Mouse (Mus musculus): ENCODE results near the gene Fank1. TPM values are rescaled to one million over a fixed set of nuclear protein-coding genes. Genes with fewer than 3 reads are reported as not detected.

Fank1 gene
- polyA plus RNA-seq, 1 experiment = 0.47 TPM

GRCm38 (mm10) chr7:133829579-133829978, 52.9 kb downstream of the Fank1 start:
- Histone ChIP-seq H3K27me3 (ENCODE audit: control insufficient read depth, insufficient read depth, insufficient read length) (no peaks in the 10 kb centered on the region), H3K4me3 (ENCODE audit: insufficient read depth, poor library complexity, severe bottlenecking) (no peak overlapping the region), H3K36me3 (ENCODE audit: control insufficient read depth, insufficient read depth) (no peaks in the 10 kb centered on the region), H3K79me3 (ENCODE audit: low read depth) (no peaks in the 10 kb centered on the region), H3ac (ENCODE audit: control insufficient read depth, insufficient read length, low read depth) (no peak overlapping the region), H3K79me2 (ENCODE audit: control insufficient read depth, insufficient read depth) (no peaks in the 10 kb centered on the region)
- TF ChIP-seq MYOD1 (IDR thresholded peaks at IDR 0.05; ENCODE audit: control insufficient read depth, insufficient read length, low read depth) (no peak), USF1 (IDR thresholded peaks at IDR 0.05; ENCODE audit: low read depth) (no peak), CEBPB (IDR thresholded peaks at IDR 0.05; ENCODE audit: low read depth) (no peak), MAX (IDR thresholded peaks at IDR 0.05) (no peak), FOSL1 (IDR thresholded peaks at IDR 0.05; ENCODE audit: insufficient read depth, low read length, poor library complexity, severe bottlenecking) (no peak), MYOG (IDR thresholded peaks at IDR 0.05; ENCODE audit: control insufficient read depth, extremely low read depth, insufficient read length) (no peak), CTCF (IDR thresholded peaks at IDR 0.05; ENCODE audit: control insufficient read depth, insufficient read depth, insufficient read length) (no peak)

- H3ac ChIP-seq (ENCODE audit: control insufficient read depth, insufficient read length, low read depth) = no peak overlapping the region
- TF ChIP-seq CTCF (IDR thresholded peaks at IDR 0.05; ENCODE audit: control insufficient read depth, insufficient read depth, insufficient read length) (no peak), FOSL1 (IDR thresholded peaks at IDR 0.05; ENCODE audit: insufficient read depth, low read length, poor library complexity, severe bottlenecking) (no peak), MYOD1 (IDR thresholded peaks at IDR 0.05; ENCODE audit: control insufficient read depth, insufficient read length, low read depth) (no peak), CEBPB (IDR thresholded peaks at IDR 0.05; ENCODE audit: low read depth) (no peak), MAX (IDR thresholded peaks at IDR 0.05) (no peak), USF1 (IDR thresholded peaks at IDR 0.05; ENCODE audit: low read depth) (no peak), MYOG (IDR thresholded peaks at IDR 0.05; ENCODE audit: control insufficient read depth, extremely low read depth, insufficient read length) (no peak)
- H3K27me3 ChIP-seq (ENCODE audit: control insufficient read depth, insufficient read depth, insufficient read length) = peaks cover 10% of the 10 kb centered on the region
These were observed 62.9 kb downstream of the Fank1 start for GRCm38 (mm10) chr7:133839546-133839945.

GRCm38 (mm10) chr7:133842079-133842478, 65.4 kb downstream of the Fank1 start:
- H3K79me2 ChIP-seq (ENCODE audit: control insufficient read depth, insufficient read depth) = no peaks in the 10 kb centered on the region
- no peaks in the 10 kb centered on the region for H3K79me3 ChIP-seq (ENCODE audit: low read depth)
- H3K36me3 ChIP-seq (ENCODE audit: control insufficient read depth, insufficient read depth) = no peaks in the 10 kb centered on the region
- TF ChIP-seq CEBPB (IDR thresholded peaks at IDR 0.05; ENCODE audit: low read depth) (no peak), CTCF (IDR thresholded peaks at IDR 0.05; ENCODE audit: control insufficient read depth, insufficient read depth, insufficient read length) (no peak)
- peaks cover 10% of the 10 kb centered on the region for H3K27me3 ChIP-seq (ENCODE audit: control insufficient read depth, insufficient read depth, insufficient read length)
- H3K4me3 ChIP-seq (ENCODE audit: insufficient read depth, poor library complexity, severe bottlenecking) = no peak overlapping the region
- no peak overlapping the region for H3ac ChIP-seq (ENCODE audit: control insufficient read depth, insufficient read length, low read depth)

More at GRCm38 (mm10) chr7:133839546-133839945, 62.9 kb downstream of the Fank1 start:
- Histone ChIP-seq H3K79me3 (ENCODE audit: low read depth) (no peaks in the 10 kb centered on the region), H3K36me3 (ENCODE audit: control insufficient read depth, insufficient read depth) (no peaks in the 10 kb centered on the region), H3K4me3 (ENCODE audit: insufficient read depth, poor library complexity, severe bottlenecking) (no peak overlapping the region), H3K79me2 (ENCODE audit: control insufficient read depth, insufficient read depth) (no peaks in the 10 kb centered on the region)

GRCm38 (mm10) chr7:133847175-133847574, 70.5 kb downstream of the Fank1 start:
- Histone ChIP-seq H3K4me3 (ENCODE audit: insufficient read depth, poor library complexity, severe bottlenecking) (no peak overlapping the region), H3K27me3 (ENCODE audit: control insufficient read depth, insufficient read depth, insufficient read length) (no peaks in the 10 kb centered on the region), H3ac (ENCODE audit: control insufficient read depth, insufficient read length, low read depth) (no peak overlapping the region), H3K79me2 (ENCODE audit: control insufficient read depth, insufficient read depth) (no peaks in the 10 kb centered on the region), H3K79me3 (ENCODE audit: low read depth) (no peaks in the 10 kb centered on the region), H3K36me3 (ENCODE audit: control insufficient read depth, insufficient read depth) (no peaks in the 10 kb centered on the region)
- TF ChIP-seq USF1 (IDR thresholded peaks at IDR 0.05; ENCODE audit: low read depth) (no peak), CTCF (IDR thresholded peaks at IDR 0.05; ENCODE audit: control insufficient read depth, insufficient read depth, insufficient read length) (no peak), FOSL1 (IDR thresholded peaks at IDR 0.05; ENCODE audit: insufficient read depth, low read length, poor library complexity, severe bottlenecking) (no peak), CEBPB (IDR thresholded peaks at IDR 0.05; ENCODE audit: low read depth) (no peak), MAX (IDR thresholded peaks at IDR 0.05) (no peak), MYOG (IDR thresholded peaks at IDR 0.05; ENCODE audit: control insufficient read depth, extremely low read depth, insufficient read length) (no peak), MYOD1 (IDR thresholded peaks at IDR 0.05; ENCODE audit: control insufficient read depth, insufficient read length, low read depth) (no peak)

- no peak for TF ChIP-seq USF1 (IDR thresholded peaks at IDR 0.05; ENCODE audit: low read depth)
- no peak for TF ChIP-seq MYOD1 (IDR thresholded peaks at IDR 0.05; ENCODE audit: control insufficient read depth, insufficient read length, low read depth)
- no peak for TF ChIP-seq FOSL1 (IDR thresholded peaks at IDR 0.05; ENCODE audit: insufficient read depth, low read length, poor library complexity, severe bottlenecking)
- no peak for TF ChIP-seq MYOG (IDR thresholded peaks at IDR 0.05; ENCODE audit: control insufficient read depth, extremely low read depth, insufficient read length)
- no peak for TF ChIP-seq MAX (IDR thresholded peaks at IDR 0.05)
- Histone ChIP-seq H3K27me3 (ENCODE audit: control insufficient read depth, insufficient read depth, insufficient read length) (no peaks in the 10 kb centered on the region), H3K36me3 (ENCODE audit: control insufficient read depth, insufficient read depth) (no peaks in the 10 kb centered on the region), H3K79me3 (ENCODE audit: low read depth) (no peaks in the 10 kb centered on the region), H3K79me2 (ENCODE audit: control insufficient read depth, insufficient read depth) (no peaks in the 10 kb centered on the region), H3K4me3 (ENCODE audit: insufficient read depth, poor library complexity, severe bottlenecking) (no peak overlapping the region), H3ac (ENCODE audit: control insufficient read depth, insufficient read length, low read depth) (no peak overlapping the region)
These were observed 71.5 kb downstream of the Fank1 start for GRCm38 (mm10) chr7:133848180-133848579.

- TF ChIP-seq USF1 (IDR thresholded peaks at IDR 0.05; ENCODE audit: low read depth) (no peak), MYOG (IDR thresholded peaks at IDR 0.05; ENCODE audit: control insufficient read depth, extremely low read depth, insufficient read length) (no peak), MYOD1 (IDR thresholded peaks at IDR 0.05; ENCODE audit: control insufficient read depth, insufficient read length, low read depth) (no peak), CTCF (IDR thresholded peaks at IDR 0.05; ENCODE audit: control insufficient read depth, insufficient read depth, insufficient read length) (no peak), MAX (IDR thresholded peaks at IDR 0.05) (no peak), CEBPB (IDR thresholded peaks at IDR 0.05; ENCODE audit: low read depth) (no peak), FOSL1 (IDR thresholded peaks at IDR 0.05; ENCODE audit: insufficient read depth, low read length, poor library complexity, severe bottlenecking) (no peak)
- no peaks in the 10 kb centered on the region for H3K79me3 ChIP-seq (ENCODE audit: low read depth)
- no peaks in the 10 kb centered on the region for H3K27me3 ChIP-seq (ENCODE audit: control insufficient read depth, insufficient read depth, insufficient read length)
- no peak overlapping the region for H3ac ChIP-seq (ENCODE audit: control insufficient read depth, insufficient read length, low read depth)
- no peaks in the 10 kb centered on the region for H3K36me3 ChIP-seq (ENCODE audit: control insufficient read depth, insufficient read depth)
- H3K79me2 ChIP-seq (ENCODE audit: control insufficient read depth, insufficient read depth) = no peaks in the 10 kb centered on the region
- no peak overlapping the region for H3K4me3 ChIP-seq (ENCODE audit: insufficient read depth, poor library complexity, severe bottlenecking)
These were observed 74.1 kb downstream of the Fank1 start for GRCm38 (mm10) chr7:133850735-133851134.
